Mouse (Mus musculus) right cerebral cortex, postnatal 4 days (tissue): ENCODE measurements at regions not wholly inside any gene's neighbourhood (a gene's known extent, or its start where the extent isn't known, plus 50 kb on each side); places are given as distances from the start of the nearest gene placed in this dataset.
"Not testable (repeated sequence)": the region's sequence is repeated elsewhere in the genome, so short reads cannot be mapped to it uniquely, and the experiment has no call there.

Experiments used
- DNase-seq: peaks from one replicate; pipeline ENCODE4 v3.0.0-alpha.2; 2022

DNA sequence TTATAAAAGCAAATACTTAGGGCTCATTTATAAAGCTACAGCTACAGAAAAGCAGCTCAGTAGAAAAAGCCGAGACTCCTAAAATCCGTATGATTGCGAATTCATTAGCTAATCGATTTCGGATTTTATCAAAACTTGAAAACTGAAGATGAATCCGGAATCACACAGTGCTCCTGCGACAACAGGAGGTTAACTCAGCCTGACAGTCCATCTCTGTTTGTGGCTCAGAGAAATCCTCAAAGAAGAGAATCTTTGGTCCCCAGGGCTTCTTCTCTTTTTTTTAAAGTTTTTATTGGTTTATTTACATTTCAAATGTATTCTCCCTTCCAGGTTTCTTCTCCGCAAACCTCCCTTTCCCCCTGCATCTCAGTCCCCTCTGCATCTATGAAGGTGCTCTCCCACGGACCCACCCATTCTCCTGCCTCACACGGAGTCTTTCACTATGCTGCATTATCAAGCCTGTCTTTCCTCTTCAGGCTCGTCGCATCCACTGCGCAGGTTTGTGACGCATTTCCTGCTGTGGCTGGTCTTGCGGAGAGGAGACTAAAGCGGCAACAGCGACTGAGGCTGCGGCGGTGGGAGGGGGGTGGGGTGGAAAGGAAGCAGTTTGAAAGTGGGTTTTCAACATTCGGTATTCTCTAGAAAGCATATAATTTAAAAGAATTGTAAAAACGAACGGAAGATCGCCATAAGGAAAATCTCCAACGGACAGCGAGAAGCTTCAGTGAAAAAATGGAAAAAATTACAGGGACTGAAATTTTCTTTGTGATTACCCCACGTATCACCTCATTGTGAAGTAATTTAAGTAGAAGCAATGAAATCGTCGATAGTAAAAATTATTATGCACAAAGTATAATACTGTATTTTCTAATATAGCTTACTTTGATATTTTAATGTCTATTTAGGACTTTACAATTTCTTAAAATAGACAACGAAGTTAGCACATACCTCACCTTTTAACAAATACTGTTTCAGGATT is 482.5 kb upstream of the Snrpn start:
- peak; percentile 56 for DNase-seq

- DNase-seq: not testable (repeated sequence)
Observed at GRCm38 (mm10) chr7:60617070-60617674, 477.2 kb upstream of the Snrpn start.
